8 mouse cellular contexts compared by ENCODE assay signal in genomic region chr1:154118374-154119004, GRCm38 (mm10).
A peak's percentile ranks its signal among the peaks of the same experiment; 100 is the strongest.
DNase-seq lines count a peak whose midpoint lies in the region; ATAC-seq lines count a peak whose summit lies in the region.

No protein-coding gene starts in this region.

- no peak overlapping the region for H3K27ac ChIP-seq in forebrain, embryonic 13.5 days

- H3K9me3 ChIP-seq in forebrain, embryonic 13.5 days (replicated peaks) = no peaks in the 10 kb centered on the region

- no peak overlapping the region for H3K4me2 ChIP-seq in forebrain, embryonic 13.5 days

- 45% methylated on average over 10 of the region's 10 CpGs for WGBS in forebrain, embryonic 13.5 days

- H3K4me3 ChIP-seq in forebrain, embryonic 13.5 days = no peak overlapping the region

- H3K4me1 ChIP-seq in forebrain, embryonic 13.5 days = peaks cover 11% of the 10 kb centered on the region; the same call in 1 of the 2 replicates

- no peak overlapping the region for H3K9ac ChIP-seq in forebrain, embryonic 13.5 days

- no peaks in the 10 kb centered on the region for H3K27me3 ChIP-seq in forebrain, embryonic 13.5 days

- no peaks in the 10 kb centered on the region for H3K36me3 ChIP-seq in forebrain, embryonic 13.5 days (ENCODE audit: poor library complexity, severe bottlenecking)

- ATAC-seq in forebrain, embryonic 13.5 days = peak; percentile 51
- peak; percentile 60 to 76; a peak in 3 of 4 replicates for ATAC-seq in hematopoietic stem cell, adult 5-6 weeks (replicated peaks in 1 of 2; ENCODE audit: insufficient read depth in 1 of 2, low FRiP score in 2 of 2, low TSS enrichment in 1 of 2, low read depth in 1 of 2, poor library complexity in 2 of 2, severe bottlenecking in 2 of 2)

- DNase-seq in MEL-GATA-1-ER (ENCODE audit: extremely low read depth, low read depth) = peak; percentile 32
- peak; percentile 49 for DNase-seq in c-Kit-positive CD71-positive TER-119-positive erythroid progenitor cells, embryonic 14.5 days (ENCODE audit: low spot score)
- peak; percentile 57 to 89 for DNase-seq in layer of hippocampus, postnatal 25 days (ENCODE audit: extremely low spot score in 1 of 2, low spot score in 1 of 2)
- peak; percentile 84 for DNase-seq in lung, postnatal 25 days (ENCODE audit: low spot score)
- DNase-seq in right cerebral cortex, postnatal 14 days = peak; percentile 78
- DNase-seq in urinary bladder, postnatal 36 days (ENCODE audit: low spot score in 2 of 2) = peak; percentile 72 to 80

Comparison
In these comparisons a context has a peak if more than half of its experiments do, and no peak if none do; other contexts are left out.
1. DNase-seq: peak in every context shown above with its lines; median percentile 84 in lung, postnatal 25 days; 78 in right cerebral cortex, postnatal 14 days; 76 in urinary bladder, postnatal 36 days; 73 in layer of hippocampus, postnatal 25 days; 49 in c-Kit-positive CD71-positive TER-119-positive erythroid progenitor cells, embryonic 14.5 days; 32 in MEL-GATA-1-ER.